Mouse (Mus musculus): ENCODE results near the gene Ptbp1. TPM values are rescaled to one million over a fixed set of nuclear protein-coding genes. Genes with fewer than 3 reads are reported as not detected.
A peak's percentile ranks its signal among the peaks of the same experiment; 100 is the strongest.

The Ptbp1 gene
- polyA plus RNA-seq, 1 experiment from 2014 or later = 485 TPM

- peaks cover 20% of the 10 kb centered on the region for H3K4me1 ChIP-seq
- WGBS = 82% methylated on average over 19 of the region's 19 CpGs
- H3K27me3 ChIP-seq (ENCODE audit: low read depth, poor library complexity, severe bottlenecking) = no peaks in the 10 kb centered on the region
- H3K4me3 ChIP-seq = no peak overlapping the region
- no peaks in the 10 kb centered on the region for H3K9me3 ChIP-seq (replicated peaks)
- H3K36me3 ChIP-seq = peaks cover 95% of the 10 kb centered on the region
- DNase-seq (ENCODE audit: low spot score) = no peak
- no peak overlapping the region for H3K27ac ChIP-seq
Observed at GRCm38 (mm10) chr10:79865801-79866295, 11.6 kb downstream of the Ptbp1 start.

- no peak for DNase-seq (ENCODE audit: low spot score)
- WGBS = 78% methylated on average over 11 of the region's 11 CpGs
- H3K4me3 ChIP-seq = no peak overlapping the region; the same call in 1 of the 2 replicates
Observed at GRCm38 (mm10) chr10:79866601-79867000, 12.4 kb downstream of the Ptbp1 start.

GRCm38 (mm10) chr10:79871845-79872244 is 17.6 kb downstream of the Ptbp1 start:
- Histone ChIP-seq H3K27ac (no peak overlapping the region), H3K36me3 (peaks cover 56% of the 10 kb centered on the region), H3K4me3 (peak overlapping the region; percentile 88; the same call in 1 of the 2 replicates), H3K27me3 (ENCODE audit: low read depth, poor library complexity, severe bottlenecking) (0 out of 2 replicates have a peak, but pooled peaks cover 3% of the 10 kb centered on the region), H3K9me3 (replicated peaks) (no peaks in the 10 kb centered on the region), H3K4me1 (peaks cover 40% of the 10 kb centered on the region)
- no peak for DNase-seq (ENCODE audit: low spot score)
- WGBS = 93% methylated on average over 8 of the region's 8 CpGs

More at GRCm38 (mm10) chr10:79866601-79867000, 12.4 kb downstream of the Ptbp1 start:
- Histone ChIP-seq H3K27me3 (ENCODE audit: low read depth, poor library complexity, severe bottlenecking) (no peaks in the 10 kb centered on the region), H3K27ac (no peak overlapping the region; the same call in none of the 2 replicates), H3K4me1 (peaks cover 17% of the 10 kb centered on the region), H3K9me3 (replicated peaks) (no peaks in the 10 kb centered on the region), H3K36me3 (peaks cover 95% of the 10 kb centered on the region)

- peak overlapping the region; percentile 98; the same call in 1 of the 2 replicates for H3K27ac ChIP-seq
Observed at GRCm38 (mm10) chr10:79872862-79873261, 18.6 kb downstream of the Ptbp1 start.

GRCm38 (mm10) chr10:79873313-79873712 is 19.1 kb downstream of the Ptbp1 start:
- 28% methylated on average over 6 of the region's 6 CpGs for WGBS
- DNase-seq (ENCODE audit: low spot score) = no peak
- Histone ChIP-seq H3K9me3 (replicated peaks) (no peaks in the 10 kb centered on the region), H3K27me3 (ENCODE audit: low read depth, poor library complexity, severe bottlenecking) (0 out of 2 replicates have a peak, but pooled peaks cover 3% of the 10 kb centered on the region), H3K4me3 (peak overlapping the region; percentile 88), H3K4me1 (peaks cover 45% of the 10 kb centered on the region), H3K36me3 (peaks cover 45% of the 10 kb centered on the region), H3K27ac (peak overlapping the region; percentile 98)

More at GRCm38 (mm10) chr10:79872862-79873261, 18.6 kb downstream of the Ptbp1 start:
- Histone ChIP-seq H3K9me3 (replicated peaks) (no peaks in the 10 kb centered on the region), H3K27me3 (ENCODE audit: low read depth, poor library complexity, severe bottlenecking) (0 out of 2 replicates have a peak, but pooled peaks cover 3% of the 10 kb centered on the region), H3K4me3 (peak overlapping the region; percentile 88), H3K4me1 (peaks cover 44% of the 10 kb centered on the region), H3K36me3 (peaks cover 48% of the 10 kb centered on the region)
- whole genome bisulfite sequencing = 42% methylated on average over 3 of the region's 3 CpGs
- no peak for DNase-seq (ENCODE audit: low spot score)

GRCm38 (mm10) chr10:79873715-79874289 is 19.6 kb downstream of the Ptbp1 start:
- H3K4me3 ChIP-seq = peak overlapping the region; percentile 88
- H3K9me3 ChIP-seq (replicated peaks) = no peaks in the 10 kb centered on the region
- H3K4me1 ChIP-seq = peaks cover 45% of the 10 kb centered on the region
- DNase-seq (ENCODE audit: low spot score) = no peak
- H3K36me3 ChIP-seq = peaks cover 40% of the 10 kb centered on the region
- H3K27ac ChIP-seq = peak overlapping the region; percentile 98
- 0 out of 2 replicates have a peak, but pooled peaks cover 3% of the 10 kb centered on the region for H3K27me3 ChIP-seq (ENCODE audit: low read depth, poor library complexity, severe bottlenecking)
- 3% methylated on average over 26 of the region's 26 CpGs for WGBS

GRCm38 (mm10) chr10:79874290-79874862 is 20.1 kb downstream of the Ptbp1 start, which contains the start of the genes Prtn3 and Plppr3:
Gene Prtn3 (plus strand): TSS chr10:79874476.
Gene Plppr3 (minus strand): TSS chr10:79874634.
- H3K27me3 ChIP-seq (ENCODE audit: low read depth, poor library complexity, severe bottlenecking) = 0 out of 2 replicates have a peak, but pooled peaks cover 4% of the 10 kb centered on the region
- under 1% methylated on average over 56 of the region's 57 CpGs for WGBS
- peak within 1 kb of the TSS; percentile 88 for H3K4me3 ChIP-seq
- peaks cover 34% of the 10 kb centered on the region for H3K36me3 ChIP-seq
- H3K9me3 ChIP-seq (replicated peaks) = no peaks in the 10 kb centered on the region
- H3K4me1 ChIP-seq = peaks cover 48% of the 10 kb centered on the region
- peak; percentile 89 for DNase-seq (ENCODE audit: low spot score)
- H3K27ac ChIP-seq = peak within 1 kb of the TSS; percentile 98

GRCm38 (mm10) chr10:79877174-79877573 is 22.9 kb downstream of the Ptbp1 start:
- peaks cover 65% of the 10 kb centered on the region for H3K4me1 ChIP-seq

GRCm38 (mm10) chr10:79877757-79878156 is 23.5 kb downstream of the Ptbp1 start:
- Histone ChIP-seq H3K4me1 (peaks cover 66% of the 10 kb centered on the region), H3K27ac (no peak overlapping the region), H3K4me3 (no peak overlapping the region), H3K9me3 (replicated peaks) (no peaks in the 10 kb centered on the region), H3K27me3 (ENCODE audit: low read depth, poor library complexity, severe bottlenecking) (peaks cover 36% of the 10 kb centered on the region), H3K36me3 (peaks cover 2% of the 10 kb centered on the region)
- no peak for DNase-seq (ENCODE audit: low spot score)
- 66% methylated on average over 12 of the region's 12 CpGs for WGBS

More at GRCm38 (mm10) chr10:79877174-79877573, 22.9 kb downstream of the Ptbp1 start:
- Histone ChIP-seq H3K36me3 (peaks cover 8% of the 10 kb centered on the region), H3K27me3 (ENCODE audit: low read depth, poor library complexity, severe bottlenecking) (peaks cover 30% of the 10 kb centered on the region), H3K27ac (no peak overlapping the region), H3K9me3 (replicated peaks) (no peaks in the 10 kb centered on the region), H3K4me3 (no peak overlapping the region)
- 43% methylated on average over 1 of the region's 1 CpGs for WGBS
- no peak for DNase-seq (ENCODE audit: low spot score)

GRCm38 (mm10) chr10:79879527-79879926 is 25.3 kb downstream of the Ptbp1 start:
- Histone ChIP-seq H3K27ac (0 out of 2 replicates have a peak overlapping the region, but pooled peaks have one; percentile 56), H3K4me3 (no peak overlapping the region), H3K4me1 (peaks cover 63% of the 10 kb centered on the region), H3K36me3 (no peaks in the 10 kb centered on the region), H3K9me3 (replicated peaks) (no peaks in the 10 kb centered on the region), H3K27me3 (ENCODE audit: low read depth, poor library complexity, severe bottlenecking) (peaks cover 43% of the 10 kb centered on the region)
- WGBS = 63% methylated on average over 3 of the region's 3 CpGs
- DNase-seq (ENCODE audit: low spot score) = no peak

GRCm38 (mm10) chr10:79880721-79881120 is 26.5 kb downstream of the Ptbp1 start:
- 13% methylated on average over 9 of the region's 9 CpGs for WGBS
- Histone ChIP-seq H3K36me3 (no peaks in the 10 kb centered on the region), H3K9me3 (replicated peaks) (no peaks in the 10 kb centered on the region), H3K4me3 (no peak overlapping the region), H3K27ac (no peak overlapping the region; the same call in 1 of the 2 replicates), H3K4me1 (peaks cover 52% of the 10 kb centered on the region), H3K27me3 (ENCODE audit: low read depth, poor library complexity, severe bottlenecking) (peaks cover 43% of the 10 kb centered on the region)
- DNase-seq (ENCODE audit: low spot score) = no peak

- H3K27me3 ChIP-seq (ENCODE audit: low read depth, poor library complexity, severe bottlenecking) = peaks cover 43% of the 10 kb centered on the region
Observed at GRCm38 (mm10) chr10:79881981-79882380, 27.8 kb downstream of the Ptbp1 start.

More at GRCm38 (mm10) chr10:79881981-79882380, 27.8 kb downstream of the Ptbp1 start:
- peaks cover 49% of the 10 kb centered on the region for H3K4me1 ChIP-seq
- DNase-seq (ENCODE audit: low spot score) = peak; percentile 58
- H3K36me3 ChIP-seq = no peaks in the 10 kb centered on the region
- WGBS = 4% methylated on average over 22 of the region's 22 CpGs
- H3K4me3 ChIP-seq = peak overlapping the region; percentile 41
- H3K27ac ChIP-seq = peak overlapping the region; percentile 43; the same call in 1 of the 2 replicates
- no peaks in the 10 kb centered on the region for H3K9me3 ChIP-seq (replicated peaks)
